In the genomic region with DNA sequence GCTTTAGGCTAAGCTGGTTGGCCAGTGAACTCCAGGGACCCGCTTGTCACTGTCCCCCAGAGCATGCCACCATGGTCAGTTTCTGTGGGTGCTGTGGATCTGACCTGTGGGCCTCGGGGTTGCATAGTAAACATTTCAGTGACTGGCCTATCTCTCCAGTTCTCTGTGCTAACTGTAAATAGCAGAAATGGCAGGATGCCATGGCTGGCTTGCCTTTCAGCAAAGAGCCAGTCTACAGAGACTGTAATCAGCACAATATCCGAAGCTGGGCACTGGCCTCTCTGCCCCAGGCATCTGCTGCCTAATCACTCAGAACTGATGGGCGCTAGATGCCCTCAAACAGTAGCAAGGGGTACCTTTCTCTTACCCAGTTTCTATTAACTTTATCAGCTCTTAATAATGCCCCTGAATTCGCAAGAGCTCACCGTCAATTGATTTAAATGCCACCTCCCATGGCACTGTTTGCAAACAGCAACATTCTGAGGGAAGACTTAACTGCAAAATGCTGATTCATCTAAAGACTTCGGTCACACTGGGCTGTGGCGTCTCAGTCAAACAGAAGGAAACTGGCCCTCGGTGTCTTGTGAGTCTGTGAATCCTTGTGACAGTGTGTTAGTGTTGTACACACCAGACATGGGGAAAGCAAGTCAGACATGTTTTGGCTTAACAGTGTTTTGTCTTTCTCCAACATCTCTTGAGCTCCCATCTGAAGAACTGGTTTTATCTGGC, we compare ENCODE assay signal across 9 mouse cellular contexts. TPM values are rescaled to one million over a fixed set of nuclear protein-coding genes. Genes with fewer than 3 reads are reported as not detected.
A peak's percentile ranks its signal among the peaks of the same experiment; 100 is the strongest.
DNase-seq lines count a peak whose midpoint lies in the region; ATAC-seq lines count a peak whose summit lies in the region.
"Had no signal": no experiment of that assay in that cellular context is flagged by ENCODE, and none has a peak within 500 bp of the region (broad histone marks: within the 10 kb centered on the region; RNA-seq: fewer than 3 reads in every experiment).

No protein-coding gene starts in this region.

- H3K9me3 ChIP-seq in embryonic facial prominence, embryonic 14.5 days (ENCODE audit: control insufficient read depth, low read length) = peaks cover 13% of the 10 kb centered on the region
- H3K9me3 ChIP-seq in embryonic facial prominence, embryonic 10.5 days = peaks cover 11% of the 10 kb centered on the region; the same call in 1 of the 2 replicates
- no peaks in the 10 kb centered on the region for H3K9me3 ChIP-seq in liver, embryonic 15.5 days (replicated peaks)
- 0 out of 2 replicates have a peak, but pooled peaks cover under 1% of the 10 kb centered on the region for H3K9me3 ChIP-seq in liver, embryonic 11.5 days (ENCODE audit: control insufficient read depth, low read length)
- peaks cover 3% of the 10 kb centered on the region for H3K9me3 ChIP-seq in liver, embryonic 16.5 days (replicated peaks; ENCODE audit: control insufficient read depth, low read length)

- no peaks in the 10 kb centered on the region for H3K27me3 ChIP-seq in embryonic facial prominence, embryonic 14.5 days (replicated peaks; ENCODE audit: control insufficient read depth, insufficient read depth, low read length)
- H3K27me3 ChIP-seq in embryonic facial prominence, embryonic 10.5 days (replicated peaks; ENCODE audit: low read depth, poor library complexity, severe bottlenecking) = no peaks in the 10 kb centered on the region
- no peaks in the 10 kb centered on the region for H3K27me3 ChIP-seq in liver, embryonic 15.5 days
- no peaks in the 10 kb centered on the region for H3K27me3 ChIP-seq in liver, embryonic 11.5 days (replicated peaks; ENCODE audit: control insufficient read depth, insufficient read depth, low read length)
- no peaks in the 10 kb centered on the region for H3K27me3 ChIP-seq in liver, embryonic 16.5 days (ENCODE audit: control insufficient read depth, insufficient read depth, low read depth, low read length)
- H3K27me3 ChIP-seq: limb, embryonic 15.5 days had no signal

- H3K36me3 ChIP-seq in embryonic facial prominence, embryonic 14.5 days (ENCODE audit: control insufficient read depth, insufficient read depth, low read length) = peaks cover 22% of the 10 kb centered on the region
- peaks cover 47% of the 10 kb centered on the region for H3K36me3 ChIP-seq in embryonic facial prominence, embryonic 10.5 days (replicated peaks)
- peaks cover 21% of the 10 kb centered on the region for H3K36me3 ChIP-seq in liver, embryonic 15.5 days (replicated peaks)
- H3K36me3 ChIP-seq in liver, embryonic 11.5 days (ENCODE audit: control insufficient read depth, insufficient read depth, low read length) = peaks cover 17% of the 10 kb centered on the region
- peaks cover 17% of the 10 kb centered on the region for H3K36me3 ChIP-seq in liver, embryonic 16.5 days (ENCODE audit: control insufficient read depth, insufficient read depth)

- peak; percentile 32 for DNase-seq in embryonic facial prominence, embryonic 14.5 days (ENCODE audit: low spot score)
- DNase-seq in embryonic facial prominence, embryonic 10.5 days (ENCODE audit: low spot score) = no peak
- DNase-seq in liver, embryonic 11.5 days (ENCODE audit: low spot score) = no peak
- DNase-seq in thymus, adult 18-20 months = no peak
- no peak for DNase-seq in urinary bladder, postnatal 10 days (ENCODE audit: low spot score)

- no peak overlapping the region for H3K4me2 ChIP-seq in embryonic facial prominence, embryonic 14.5 days (ENCODE audit: low read depth, low read length)
- H3K4me2 ChIP-seq in liver, embryonic 15.5 days = no peak overlapping the region
- H3K4me2 ChIP-seq in liver, embryonic 11.5 days = no peak overlapping the region
- H3K4me2 ChIP-seq in liver, embryonic 16.5 days (ENCODE audit: low read depth, low read length) = no peak overlapping the region
- H3K4me2 ChIP-seq: limb, embryonic 15.5 days had no signal

- 87% methylated on average over 9 of the region's 9 CpGs for WGBS in embryonic facial prominence, embryonic 14.5 days
- WGBS in embryonic facial prominence, embryonic 10.5 days = 88% methylated on average over 9 of the region's 9 CpGs
- 52% methylated on average over 9 of the region's 9 CpGs for WGBS in liver, embryonic 15.5 days (ENCODE audit: insufficient replicate concordance)
- 83% methylated on average over 9 of the region's 9 CpGs for WGBS in liver, embryonic 11.5 days
- WGBS in liver, embryonic 16.5 days (ENCODE audit: insufficient replicate concordance) = 45% methylated on average over 9 of the region's 9 CpGs

- no peaks in the 10 kb centered on the region for H3K4me1 ChIP-seq in embryonic facial prominence, embryonic 14.5 days (ENCODE audit: control insufficient read depth, insufficient read depth, low read length)
- H3K4me1 ChIP-seq in embryonic facial prominence, embryonic 10.5 days = peaks cover 21% of the 10 kb centered on the region
- H3K4me1 ChIP-seq in liver, embryonic 15.5 days (replicated peaks) = peaks cover 15% of the 10 kb centered on the region; the same call in 1 of the 2 replicates
- no peaks in the 10 kb centered on the region for H3K4me1 ChIP-seq in liver, embryonic 11.5 days (replicated peaks; ENCODE audit: control insufficient read depth, insufficient read depth, low read length)
- peaks cover 4% of the 10 kb centered on the region for H3K4me1 ChIP-seq in liver, embryonic 16.5 days (ENCODE audit: control insufficient read depth, low read depth, low read length)
- H3K4me1 ChIP-seq: limb, embryonic 15.5 days had no signal

- no peak overlapping the region for H3K9ac ChIP-seq in embryonic facial prominence, embryonic 14.5 days (ENCODE audit: low read depth, low read length)
- no peak overlapping the region for H3K9ac ChIP-seq in liver, embryonic 15.5 days
- H3K9ac ChIP-seq in liver, embryonic 11.5 days (ENCODE audit: low read depth, low read length) = no peak overlapping the region
- H3K9ac ChIP-seq in liver, embryonic 16.5 days (ENCODE audit: low read depth, low read length) = no peak overlapping the region
- H3K9ac ChIP-seq: limb, embryonic 15.5 days had no signal

- no peak overlapping the region for H3K27ac ChIP-seq in embryonic facial prominence, embryonic 14.5 days (replicated peaks; ENCODE audit: low read depth, low read length)
- no peak overlapping the region for H3K27ac ChIP-seq in embryonic facial prominence, embryonic 10.5 days (replicated peaks)
- H3K27ac ChIP-seq in liver, embryonic 15.5 days (replicated peaks) = no peak overlapping the region
- no peak overlapping the region for H3K27ac ChIP-seq in liver, embryonic 11.5 days (ENCODE audit: low read depth, low read length)
- no peak overlapping the region for H3K27ac ChIP-seq in liver, embryonic 16.5 days (ENCODE audit: low read length)
- H3K27ac ChIP-seq: limb, embryonic 15.5 days had no signal

- ATAC-seq in embryonic facial prominence, embryonic 14.5 days (ENCODE audit: low read depth) = no peak
- ATAC-seq in liver, embryonic 15.5 days (ENCODE audit: insufficient read depth) = 0 out of 2 replicates have a peak, but pooled peaks have one; percentile 42
- ATAC-seq in liver, embryonic 11.5 days (replicated peaks; ENCODE audit: low FRiP score) = no peak
- peak; percentile 70 for ATAC-seq in common myeloid progenitor, adult 5-6 weeks (replicated peaks; ENCODE audit: low read depth, poor library complexity, severe bottlenecking)
- peak; percentile 54; the same call in 1 of the 2 replicates for ATAC-seq in liver, embryonic 16.5 days (ENCODE audit: low read depth)

- H3K4me3 ChIP-seq in embryonic facial prominence, embryonic 14.5 days (ENCODE audit: low read depth, low read length) = no peak overlapping the region
- no peak overlapping the region for H3K4me3 ChIP-seq in embryonic facial prominence, embryonic 10.5 days
- no peak overlapping the region for H3K4me3 ChIP-seq in liver, embryonic 15.5 days (replicated peaks)
- no peak overlapping the region for H3K4me3 ChIP-seq in liver, embryonic 11.5 days (ENCODE audit: low read depth, low read length)
- H3K4me3 ChIP-seq in liver, embryonic 16.5 days (ENCODE audit: low read depth, low read length) = no peak overlapping the region
- H3K4me3 ChIP-seq: limb, embryonic 15.5 days had no signal

RNA-seq across cellular contexts. Expression of gene Zfp326, which starts 59.0 kb away (rescaled TPM):
- polyA plus RNA-seq in embryonic facial prominence, embryonic 14.5 days (2014; fragmentation: Nextera tagmentation; extraction: Ambion mirVana) = 32.6 and 34.6 TPM in 2 replicates
- polyA plus RNA-seq in embryonic facial prominence, embryonic 10.5 days (2016; fragmentation: Nextera tagmentation; extraction: Ambion mirVana) = 53.4 and 56.2 TPM in 2 replicates
- 5.5 and 5.6 TPM in 2 replicates for polyA plus RNA-seq in liver, embryonic 15.5 days (2015; fragmentation: Nextera tagmentation; extraction: Ambion mirVana)
- polyA plus RNA-seq in liver, embryonic 11.5 days (2014; fragmentation: Nextera tagmentation; extraction: Ambion mirVana) = 14.5 and 18.0 TPM in 2 replicates
- total RNA-seq in common myeloid progenitor, adult 5-6 weeks (2017) = 73.7 and 102 TPM in 2 replicates
- polyA plus RNA-seq in liver, embryonic 16.5 days (2015; fragmentation: Nextera tagmentation; extraction: Ambion mirVana) = 5.1 and 6.2 TPM in 2 replicates

Comparison
In these comparisons a context has a peak if more than half of its experiments do, and no peak if none do; other contexts are left out.
1. ATAC-seq: peak in liver, embryonic 15.5 days (single experiment), common myeloid progenitor, adult 5-6 weeks (single experiment) and liver, embryonic 16.5 days (single experiment); none in embryonic facial prominence, embryonic 14.5 days (single experiment) and liver, embryonic 11.5 days (single experiment).